Mouse (Mus musculus): ENCODE results near the gene Cox15. TPM values are rescaled to one million over a fixed set of nuclear protein-coding genes. Genes with fewer than 3 reads are reported as not detected.

The Cox15 gene
- 5.1 and 5.2 TPM in 2 replicates for polyA plus RNA-seq (2012; rRNA removed)

GRCm38 (mm10) chr19:43752489-43753225 is at the start of gene Cox15, which contains the start of gene Cutc:
Gene Cox15 (minus strand): TSS chr19:43753000.
Gene Cutc (plus strand): TSS chr19:43752996.

GRCm38 (mm10) chr19:43781980-43782379 is 29.2 kb upstream of the Cox15 start, which contains the start of gene Abcc2:
Gene Abcc2 (plus strand): TSS chr19:43782192.

GRCm38 (mm10) chr19:43689419-43690246 is 63.2 kb downstream of the Cox15 start, which contains the start of gene Entpd7:
Gene Entpd7 (plus strand): TSS chr19:43689672.

Other genes with a start within 250 kb of the Cox15 start
- 25.9 and 31.1 TPM in 2 replicates for gene Got1, start 228.4 kb downstream of the Cox15 start, polyA plus RNA-seq (2012; rRNA removed)
- 1.1 and 1.7 TPM in 2 replicates for gene Nkx2-3, start 140.7 kb downstream of the Cox15 start, polyA plus RNA-seq (2012; rRNA removed)
- gene Slc25a28, start 78.1 kb downstream of the Cox15 start, polyA plus RNA-seq (2012; rRNA removed): 27.3 and 32.5 TPM in 2 replicates
- 2.4 and 2.5 TPM in 2 replicates for gene Entpd7, start 63.3 kb downstream of the Cox15 start, polyA plus RNA-seq (2012; rRNA removed)
- gene Cutc, start within 50 bp of the Cox15 start, polyA plus RNA-seq (2012; rRNA removed): 1.2 and 1.6 TPM in 2 replicates
- 0.02 and 0.18 TPM in 2 replicates for gene Abcc2, start 29.2 kb upstream of the Cox15 start, polyA plus RNA-seq (2012; rRNA removed)
- 10.4 and 11.3 TPM in 2 replicates for gene Dnmbp, start 187.2 kb upstream of the Cox15 start, polyA plus RNA-seq (2012; rRNA removed)
- gene Cpn1, start 233.6 kb upstream of the Cox15 start, polyA plus RNA-seq (2012; rRNA removed): 19.5 and 21.7 TPM in 2 replicates